Mouse (Mus musculus) hindbrain, embryonic 14.5 days (tissue): ENCODE measurements at regions not wholly inside any gene's neighbourhood (a gene's known extent, or its start where the extent isn't known, plus 50 kb on each side); places are given as distances from the start of the nearest gene placed in this dataset.

Source experiments
- ATAC-seq: fragments of 200-750 bp; cut with Nextera tagmentation; 2 replicates; pipeline ENCODE4 v1.8.0; 2017; ENCODE audit warnings: moderate number of reproducible peaks, mild to moderate bottlenecking, moderate TSS enrichment, moderate library complexity; ENCODE audit not compliant: low FRiP score
- DNase-seq: peaks from one replicate; pipeline ENCODE4 v3.0.0-alpha.2; 2015; ENCODE audit warnings: low spot score
- H3K27ac ChIP-seq: fragments of 300-500 bp; sonication (generic); 2 replicates; pipeline ENCODE4 v1.5.1; 2014; ENCODE audit warnings: mild to moderate bottlenecking, moderate library complexity
- H3K27me3 ChIP-seq: fragments of 300-500 bp; sonication (generic); 2 replicates; pipeline ENCODE4 v1.6.1; 2014; ENCODE audit warnings: mild to moderate bottlenecking, low read length, mixed read lengths; ENCODE audit not compliant: control insufficient read depth, insufficient read depth
- H3K36me3 ChIP-seq: fragments of 300-500 bp; sonication (generic); replicated peaks from 2 replicates; pipeline ENCODE4 v1.6.1; 2014; ENCODE audit not compliant: control insufficient read depth, insufficient read depth
- H3K4me1 ChIP-seq: fragments of 300-500 bp; sonication (generic); replicated peaks from 2 replicates; pipeline ENCODE4 v1.6.1; 2014; ENCODE audit warnings: antibody characterized with exemption, low read length, mixed read lengths; ENCODE audit not compliant: control insufficient read depth, insufficient read depth
- H3K4me2 ChIP-seq: fragments of 300-500 bp; sonication (generic); replicated peaks from 2 replicates; pipeline ENCODE4 v1.6.1; 2014; ENCODE audit warnings: mild to moderate bottlenecking, moderate library complexity
- H3K4me3 ChIP-seq: fragments of 300-500 bp; sonication (generic); replicated peaks from 2 replicates; pipeline ENCODE4 v1.5.1; 2014; ENCODE audit warnings: mild to moderate bottlenecking, low read length
- H3K9ac ChIP-seq: fragments of 300-500 bp; sonication (generic); 2 replicates; pipeline ENCODE4 v1.6.1; 2014
- H3K9me3 ChIP-seq: fragments of 300-500 bp; sonication (generic); 2 replicates; pipeline ENCODE4 v1.6.1; 2016; ENCODE audit warnings: low read length; ENCODE audit not compliant: control insufficient read depth
- WGBS: fragments of 180-500 bp; shearing (Covaris S2); extraction: QIAGEN DNeasy Blood & Tissue Kit; methylation state at CpG from one replicate; pipeline ENCODE4 v1.1.7; 2014; 5-methylcytosine and 5-hydroxymethylcytosine counted together

DNA sequence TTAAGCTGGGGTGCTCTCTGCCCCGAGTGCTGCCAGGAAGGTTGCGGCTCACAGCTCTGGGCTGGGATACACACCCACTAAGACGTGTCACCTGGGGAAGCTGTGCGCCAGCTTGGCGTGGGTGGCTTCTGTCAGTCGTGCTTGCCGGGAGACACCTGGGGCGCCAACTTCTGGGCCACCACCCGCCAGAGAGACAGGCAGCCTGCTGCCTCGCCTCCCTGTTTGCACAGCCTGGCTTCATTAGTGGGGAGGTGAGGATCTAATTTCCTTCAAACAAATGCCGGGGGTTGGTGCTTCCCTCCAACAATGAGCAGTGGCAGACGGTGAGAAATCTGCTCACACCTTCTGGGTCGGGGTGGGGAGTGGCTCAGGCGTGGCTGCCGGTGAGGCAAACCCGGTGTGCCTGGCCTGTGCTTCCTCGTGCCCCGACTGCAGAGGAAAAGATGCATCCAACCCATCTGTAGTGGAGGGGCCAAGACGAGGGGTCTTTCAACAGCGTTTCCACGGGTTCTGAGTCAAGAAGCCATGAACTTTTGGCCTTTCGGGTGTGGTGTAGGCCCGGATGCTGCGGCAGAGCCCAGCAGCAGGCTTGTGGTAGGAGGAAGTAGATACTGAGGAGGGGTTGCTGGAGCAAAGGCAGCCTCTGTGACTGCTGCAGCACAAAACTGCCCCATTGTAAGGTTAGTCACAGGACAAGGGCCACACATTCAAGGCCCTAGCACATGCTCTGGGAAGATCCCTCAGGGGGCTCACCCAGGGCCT is 140.6 kb downstream of the Tpra1 start:
- H3K4me1 ChIP-seq: no peaks in the 10 kb centered on the region
- no peak overlapping the region for H3K4me2 ChIP-seq
- H3K27me3 ChIP-seq: no peaks in the 10 kb centered on the region
- 66% methylated on average over 24 of the region's 24 CpGs for WGBS
- H3K27ac ChIP-seq: no peak overlapping the region
- no peak overlapping the region for H3K9ac ChIP-seq
- ATAC-seq (no peak), DNase-seq (no peak)
- no peaks in the 10 kb centered on the region for H3K36me3 ChIP-seq
- no peaks in the 10 kb centered on the region for H3K9me3 ChIP-seq
- H3K4me3 ChIP-seq: no peak overlapping the region

DNA sequence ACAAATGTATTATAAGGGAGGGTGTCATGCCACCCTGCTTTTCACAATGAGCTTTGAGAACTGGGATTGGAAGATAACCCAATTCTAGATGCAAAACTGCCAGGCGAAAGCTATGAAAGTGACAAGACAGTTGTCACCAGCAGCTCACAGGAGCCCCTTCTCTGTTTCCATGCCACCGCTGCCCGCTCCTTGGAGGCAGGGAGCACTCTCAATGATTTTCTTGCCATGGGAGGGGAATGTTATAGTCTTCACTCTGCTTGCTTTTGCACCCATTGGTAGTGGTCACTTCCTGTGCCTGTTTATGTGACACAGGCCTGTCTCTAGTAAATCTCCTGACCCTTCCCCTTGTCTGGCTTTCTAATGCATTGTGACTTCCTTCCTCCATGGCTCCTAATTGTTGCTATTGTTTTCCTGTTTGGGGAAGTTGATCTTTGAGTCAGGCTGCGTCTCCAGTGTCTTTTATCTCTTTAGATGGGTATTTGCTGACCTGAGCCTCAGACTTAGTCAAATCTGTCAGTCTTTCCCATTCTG is 143.4 kb downstream of the Tpra1 start:
- Histone ChIP-seq H3K36me3 (no peaks in the 10 kb centered on the region), H3K27me3 (no peaks in the 10 kb centered on the region), H3K9ac (no peak overlapping the region), H3K4me1 (no peaks in the 10 kb centered on the region), H3K4me2 (no peak overlapping the region), H3K9me3 (no peaks in the 10 kb centered on the region), H3K4me3 (no peak overlapping the region), H3K27ac (no peak overlapping the region)
- DNase-seq (no peak), ATAC-seq (no peak)
- 71% methylated on average over 4 of the region's 4 CpGs for WGBS

DNA sequence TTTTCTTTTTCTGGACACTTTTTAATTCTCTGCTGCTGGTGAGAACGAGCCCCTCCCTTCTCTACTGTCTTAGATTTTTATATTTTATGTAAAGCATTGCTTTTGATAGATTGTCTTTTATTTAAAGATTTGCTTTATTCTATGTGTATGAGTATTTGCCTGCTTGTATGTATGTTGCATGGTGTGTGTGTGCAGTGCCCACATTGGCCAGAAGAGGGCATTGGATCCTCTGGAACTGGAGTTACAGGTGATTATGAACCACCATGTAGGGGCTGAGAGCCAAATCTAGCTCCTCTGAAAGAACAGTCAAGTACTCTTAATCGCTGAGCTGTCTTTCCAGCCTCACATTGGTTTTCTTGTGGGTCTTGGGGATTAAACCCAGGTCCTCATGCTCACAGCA is 144.4 kb downstream of the Tpra1 start:
- Histone ChIP-seq H3K27me3 (no peaks in the 10 kb centered on the region), H3K27ac (no peak overlapping the region), H3K4me1 (no peaks in the 10 kb centered on the region), H3K4me2 (no peak overlapping the region), H3K36me3 (no peaks in the 10 kb centered on the region), H3K4me3 (no peak overlapping the region), H3K9me3 (no peaks in the 10 kb centered on the region), H3K9ac (no peak overlapping the region)
- ATAC-seq (no peak), DNase-seq (no peak)
- 91% methylated on average over 2 of the region's 2 CpGs for WGBS

DNA sequence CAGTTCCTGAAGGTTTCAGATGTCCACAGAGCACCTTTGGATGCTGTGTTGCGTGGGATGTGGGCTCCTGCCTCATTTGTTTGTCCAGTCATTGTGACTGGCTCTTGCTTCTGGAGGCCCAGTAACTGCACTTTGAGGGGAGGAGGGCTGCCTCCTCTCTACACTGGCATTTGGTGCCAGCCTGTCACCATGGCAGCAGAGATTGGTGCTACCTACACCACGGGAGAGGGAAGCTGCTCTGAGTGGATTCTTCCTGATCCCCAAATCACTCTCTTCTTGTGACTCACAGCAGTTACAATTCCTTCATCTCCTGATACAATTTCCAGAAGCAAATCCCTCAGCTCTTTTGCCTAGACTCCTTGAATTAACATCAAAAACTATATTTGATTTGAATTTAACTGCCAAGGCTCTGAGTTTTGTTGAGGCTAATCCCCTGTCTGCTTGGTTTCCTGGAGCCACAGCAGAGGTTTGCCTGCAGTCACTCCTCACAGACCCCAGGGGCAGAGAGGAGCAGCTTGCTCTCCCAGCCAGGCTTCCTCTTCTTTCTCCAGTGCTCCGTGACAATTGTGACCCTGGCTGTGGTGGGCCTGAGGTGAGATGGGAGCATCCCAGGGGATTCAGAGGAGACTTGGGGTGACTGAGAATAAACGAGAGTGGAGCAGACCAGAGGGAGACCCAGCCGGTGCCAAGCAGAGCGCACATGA is 145.7 kb downstream of the Tpra1 start:
- DNase-seq: no peak
- Histone ChIP-seq H3K4me3 (no peak overlapping the region), H3K36me3 (no peaks in the 10 kb centered on the region), H3K27me3 (no peaks in the 10 kb centered on the region), H3K9me3 (no peaks in the 10 kb centered on the region), H3K4me2 (no peak overlapping the region), H3K9ac (no peak overlapping the region), H3K27ac (no peak overlapping the region), H3K4me1 (no peaks in the 10 kb centered on the region)
- WGBS: 63% methylated on average over 6 of the region's 6 CpGs
- no peak for ATAC-seq

DNA sequence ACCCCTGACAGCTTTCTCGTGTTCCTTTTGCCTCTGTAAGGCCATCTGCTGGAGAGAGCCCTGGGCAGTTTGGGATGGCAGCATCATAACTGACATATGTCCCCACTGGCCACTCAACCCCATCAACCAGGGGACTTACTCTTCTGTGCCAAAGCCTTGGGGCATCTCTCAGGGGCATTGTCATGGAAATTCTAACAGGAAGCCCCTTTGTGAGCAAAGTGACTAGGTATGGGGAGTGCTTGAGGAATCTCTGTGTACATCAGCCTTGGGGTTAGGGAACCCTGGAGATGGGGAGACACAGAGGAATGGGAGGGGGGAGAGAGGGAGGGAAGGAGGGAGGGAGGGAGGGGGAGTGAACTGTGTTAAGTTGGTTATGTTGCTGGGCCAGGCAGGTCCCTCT is 147.2 kb downstream of the Tpra1 start:
- Histone ChIP-seq H3K27me3 (no peaks in the 10 kb centered on the region), H3K4me1 (no peaks in the 10 kb centered on the region), H3K9ac (no peak overlapping the region), H3K9me3 (no peaks in the 10 kb centered on the region), H3K36me3 (no peaks in the 10 kb centered on the region), H3K4me3 (no peak overlapping the region), H3K4me2 (no peak overlapping the region), H3K27ac (no peak overlapping the region)
- WGBS: 31% methylated on average over 1 of the region's 1 CpGs
- DNase-seq (no peak), ATAC-seq (no peak)

DNA sequence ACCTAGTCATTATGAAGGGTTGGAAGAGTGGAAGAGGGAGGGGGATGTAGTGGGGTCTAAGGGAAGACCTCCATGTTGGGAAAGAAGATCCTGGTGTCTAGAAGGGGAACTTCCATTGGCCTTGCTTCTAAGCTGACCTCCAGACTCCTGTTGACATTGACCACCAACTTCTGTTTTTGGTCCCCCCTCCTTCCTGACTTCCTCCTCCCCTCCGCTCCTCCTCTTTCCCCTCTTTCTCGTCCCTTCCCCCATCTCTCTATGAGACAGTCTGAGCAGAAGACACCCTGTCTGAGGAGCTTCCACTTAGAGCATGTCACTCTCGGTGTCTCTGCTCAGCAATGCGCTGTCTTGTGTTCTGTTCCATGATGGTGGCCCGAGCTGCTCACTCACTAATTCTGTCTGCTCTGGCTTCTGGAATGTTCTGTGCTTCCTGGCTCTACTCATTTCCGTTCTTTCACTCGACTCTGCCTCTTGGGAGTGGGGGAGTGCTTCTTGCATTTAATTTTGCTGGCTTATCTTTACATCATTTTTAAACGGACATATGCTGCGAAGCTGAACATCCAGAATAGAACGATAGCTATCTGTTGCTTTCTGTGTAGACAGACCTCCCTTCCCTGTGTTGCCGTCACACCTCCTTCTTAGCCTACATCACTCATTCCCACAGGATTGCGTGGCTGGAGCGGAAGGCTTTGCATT is 148.7 kb downstream of the Tpra1 start:
- Histone ChIP-seq H3K27ac (no peak overlapping the region), H3K9ac (no peak overlapping the region), H3K27me3 (no peaks in the 10 kb centered on the region), H3K4me2 (no peak overlapping the region), H3K9me3 (no peaks in the 10 kb centered on the region), H3K4me1 (no peaks in the 10 kb centered on the region), H3K36me3 (no peaks in the 10 kb centered on the region), H3K4me3 (no peak overlapping the region)
- no peak for DNase-seq
- WGBS: 89% methylated on average over 13 of the region's 13 CpGs
- no peak for ATAC-seq

DNA sequence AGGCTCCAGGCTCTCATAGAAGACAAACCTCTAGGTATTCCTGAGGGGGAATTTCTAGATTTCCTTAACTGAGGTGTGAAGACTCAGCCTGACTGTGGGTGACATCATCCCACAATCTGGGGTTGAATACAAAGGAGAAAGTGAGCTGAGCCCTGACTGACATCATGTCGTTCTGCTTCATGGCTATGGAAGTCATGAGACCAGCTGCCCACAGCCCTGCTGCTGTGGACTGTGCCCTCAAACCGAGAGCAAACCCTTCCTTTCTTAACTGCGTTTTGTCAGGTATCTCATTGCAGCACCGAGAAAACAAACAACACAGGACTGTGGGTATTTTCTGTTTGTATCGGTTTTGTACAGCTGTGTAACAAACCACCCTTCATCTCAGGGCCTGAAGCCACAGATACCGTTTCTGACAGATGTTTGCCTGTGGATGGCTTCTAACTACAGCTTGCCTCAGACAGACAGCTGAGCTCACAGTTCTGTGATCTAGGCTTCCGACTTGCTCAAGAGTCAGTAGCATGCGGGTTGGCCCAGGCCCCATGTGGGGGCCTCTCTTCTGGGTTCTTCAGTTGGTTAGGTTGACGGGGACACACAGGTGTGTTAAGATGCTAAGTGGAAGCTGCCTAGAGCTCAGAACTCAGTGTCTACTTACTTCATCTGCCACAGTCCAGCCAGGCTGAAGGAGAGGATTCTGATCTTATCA is 150.9 kb downstream of the Tpra1 start:
- Histone ChIP-seq H3K27me3 (no peaks in the 10 kb centered on the region), H3K36me3 (no peaks in the 10 kb centered on the region), H3K4me3 (no peak overlapping the region), H3K4me2 (no peak overlapping the region), H3K9ac (no peak overlapping the region), H3K4me1 (no peaks in the 10 kb centered on the region), H3K9me3 (no peaks in the 10 kb centered on the region), H3K27ac (no peak overlapping the region)
- no peak for ATAC-seq
- WGBS: 91% methylated on average over 9 of the region's 9 CpGs
- DNase-seq: no peak

DNA sequence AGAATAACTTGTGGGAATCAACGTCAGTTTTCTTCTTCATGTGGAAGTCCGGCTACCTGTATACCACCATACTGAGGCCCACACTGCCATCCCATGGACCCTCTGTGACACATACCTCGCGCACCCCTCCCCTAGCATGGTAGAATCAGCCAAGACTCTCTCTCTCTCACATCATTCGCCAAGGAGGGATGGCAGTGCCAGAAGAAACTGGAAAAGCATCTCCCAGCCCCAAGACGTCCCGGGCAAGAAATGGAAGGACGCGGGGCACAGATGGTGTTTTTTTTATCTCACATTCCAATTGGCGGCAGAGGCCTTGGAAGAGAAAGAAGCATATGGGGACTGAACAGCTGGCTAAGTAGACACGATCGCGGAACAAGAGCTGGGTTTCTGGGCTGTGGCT is 152.0 kb downstream of the Tpra1 start:
- no peaks in the 10 kb centered on the region for H3K4me1 ChIP-seq
- DNase-seq (no peak), ATAC-seq (no peak)
- no peaks in the 10 kb centered on the region for H3K9me3 ChIP-seq
- no peak overlapping the region for H3K27ac ChIP-seq
- no peak overlapping the region for H3K4me3 ChIP-seq
- H3K27me3 ChIP-seq: no peaks in the 10 kb centered on the region
- WGBS: 77% methylated on average over 13 of the region's 13 CpGs
- no peak overlapping the region for H3K4me2 ChIP-seq
- H3K9ac ChIP-seq: no peak overlapping the region
- no peaks in the 10 kb centered on the region for H3K36me3 ChIP-seq

DNA sequence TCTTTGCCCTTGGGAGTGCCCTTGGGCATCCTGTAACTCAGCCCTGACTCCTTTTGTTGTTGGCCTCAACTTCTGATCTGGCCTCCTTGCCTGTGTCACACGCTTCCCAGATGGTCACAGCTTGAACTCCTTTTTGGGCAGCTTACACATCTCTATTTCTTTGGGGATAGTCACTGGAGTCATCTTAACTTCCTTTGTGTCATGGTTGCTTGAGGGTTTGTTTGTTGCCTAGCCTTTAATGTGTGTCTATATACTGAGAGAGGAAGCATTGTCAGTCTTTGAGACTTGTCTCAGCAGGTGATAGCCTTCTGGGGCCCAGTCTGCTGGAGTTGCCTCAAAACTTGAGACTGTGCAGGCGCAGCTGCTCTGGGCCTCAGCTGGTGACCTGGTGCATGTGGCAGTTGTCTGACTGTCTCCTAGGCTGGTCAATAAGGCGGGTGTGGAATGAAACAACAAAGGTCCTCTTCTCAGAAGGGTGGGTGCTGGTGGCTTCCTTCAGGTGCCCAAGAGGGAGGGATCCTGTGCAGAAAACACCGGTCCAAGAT is 157.5 kb downstream of the Tpra1 start:
- 65% methylated on average over 4 of the region's 4 CpGs for WGBS
- no peak for DNase-seq
- Histone ChIP-seq H3K27ac (no peak overlapping the region), H3K9me3 (no peaks in the 10 kb centered on the region), H3K27me3 (no peaks in the 10 kb centered on the region), H3K36me3 (no peaks in the 10 kb centered on the region), H3K4me2 (no peak overlapping the region), H3K4me3 (no peak overlapping the region), H3K9ac (no peak overlapping the region), H3K4me1 (no peaks in the 10 kb centered on the region)
- ATAC-seq: no peak
